Mouse (Mus musculus) cortical plate, adult 2 months (tissue): ENCODE results near the gene Farsa. TPM values are rescaled to one million over a fixed set of nuclear protein-coding genes. Genes with fewer than 3 reads are reported as not detected.
A peak's percentile ranks its signal among the peaks of the same experiment; 100 is the strongest.

Experiments
- H3K27ac ChIP-seq: fragments of 200-500 bp; 2 replicates; pipeline ENCODE4 v1.5.1; 2012; ENCODE audit warnings: low read length, control low read depth, inconsistent platforms; ENCODE audit not compliant: insufficient read depth
- H3K4me1 ChIP-seq: fragments of 200-500 bp; 2 replicates; pipeline ENCODE4 v1.6.1; 2011; ENCODE audit warnings: low read length; ENCODE audit not compliant: control insufficient read depth, insufficient read depth
- H3K4me3 ChIP-seq: fragments of 200-500 bp; 2 replicates; pipeline ENCODE4 v1.5.1; 2011; ENCODE audit warnings: mild to moderate bottlenecking, low read length, control low read depth; ENCODE audit not compliant: insufficient read depth
- CTCF ChIP-seq: fragments of 200-500 bp; IDR thresholded peaks from 2 replicates; pipeline ENCODE4 v1.5.1; 2011; ENCODE audit warnings: mild to moderate bottlenecking, control low read depth, low read length; ENCODE audit not compliant: insufficient read depth; ENCODE audit errors: extremely low read depth
- POLR2A ChIP-seq: fragments of 200-500 bp; IDR thresholded peaks from 2 replicates; pipeline ENCODE4 v1.6.1; 2011; ENCODE audit warnings: mild to moderate bottlenecking, low read length, control low read depth; ENCODE audit not compliant: insufficient read depth; ENCODE audit errors: extremely low read depth
- polyA plus RNA-seq: library from polyadenylated mRNA; depleted of rRNA; stranded (reverse); fragments of >200 nt; gene quantifications from 2 replicates; pipeline ENCODE4 v1.2.3, GENCODE M21; 2012

The Farsa gene
- polyA plus RNA-seq, 1 experiment: 58.7 TPM

DNA sequence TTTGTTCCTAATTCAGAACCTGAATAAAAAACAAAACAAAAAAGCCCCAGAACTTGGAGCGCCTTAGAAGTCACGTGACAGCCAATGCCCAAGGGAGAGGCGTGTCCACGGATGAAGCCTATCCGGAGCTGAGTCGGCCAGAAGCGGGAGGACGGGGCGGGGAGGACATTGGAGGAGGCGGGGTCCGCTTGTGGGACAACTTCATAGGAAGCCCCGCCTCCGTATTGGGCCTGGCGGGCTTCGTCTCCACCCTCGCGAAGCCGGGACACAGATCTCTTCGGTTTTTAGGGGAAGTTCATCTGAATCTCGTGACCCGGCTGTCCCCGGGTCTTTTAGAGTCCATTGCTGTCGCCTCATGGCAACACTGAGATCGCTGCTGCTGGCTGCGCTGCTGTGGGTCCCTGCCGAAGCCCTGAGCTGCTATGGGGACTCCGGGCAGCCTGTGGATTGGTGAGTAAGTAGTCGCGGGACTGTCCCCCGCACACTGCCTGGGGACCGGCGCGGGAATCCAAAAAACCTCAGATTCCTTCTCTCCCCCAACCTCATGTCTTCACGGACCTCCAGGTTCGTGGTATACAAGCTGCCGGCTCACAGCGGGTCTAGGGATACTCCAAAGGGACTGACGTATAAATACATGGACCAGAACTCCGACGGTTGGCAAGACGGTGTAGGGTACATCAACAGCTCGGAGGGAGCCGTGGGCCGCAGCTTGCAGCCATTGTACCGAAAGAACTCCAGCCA is 51.8 kb downstream of the Farsa start, which contains the start of gene Dnase2a:
TSS of gene Dnase2a (plus strand) at position 140 of the 741 bp plus-strand sequence.
- H3K4me3 ChIP-seq: peak within 1 kb of the TSS; percentile 30
- no peak within 1 kb of the TSS for H3K27ac ChIP-seq
- TF ChIP-seq CTCF (no peak), POLR2A (no peak)
- peaks cover 2% of the 10 kb centered on the region; the same call in 1 of the 2 replicates for H3K4me1 ChIP-seq

GRCm38 (mm10) chr8:84909162-84909767 is 52.5 kb downstream of the Farsa start:
- peak overlapping the region; percentile 30; the same call in 1 of the 2 replicates for H3K4me3 ChIP-seq
- H3K4me1 ChIP-seq: 0 out of 2 replicates have a peak, but pooled peaks cover 2% of the 10 kb centered on the region
- TF ChIP-seq CTCF: no peak
- TF ChIP-seq POLR2A: no peak
- no peak overlapping the region for H3K27ac ChIP-seq

GRCm38 (mm10) chr8:84909949-84910348 is 53.2 kb downstream of the Farsa start:
- 0 out of 2 replicates have a peak, but pooled peaks cover 2% of the 10 kb centered on the region for H3K4me1 ChIP-seq
- TF ChIP-seq POLR2A (no peak), CTCF (no peak)
- no peak overlapping the region for H3K4me3 ChIP-seq
- no peak overlapping the region for H3K27ac ChIP-seq

DNA sequence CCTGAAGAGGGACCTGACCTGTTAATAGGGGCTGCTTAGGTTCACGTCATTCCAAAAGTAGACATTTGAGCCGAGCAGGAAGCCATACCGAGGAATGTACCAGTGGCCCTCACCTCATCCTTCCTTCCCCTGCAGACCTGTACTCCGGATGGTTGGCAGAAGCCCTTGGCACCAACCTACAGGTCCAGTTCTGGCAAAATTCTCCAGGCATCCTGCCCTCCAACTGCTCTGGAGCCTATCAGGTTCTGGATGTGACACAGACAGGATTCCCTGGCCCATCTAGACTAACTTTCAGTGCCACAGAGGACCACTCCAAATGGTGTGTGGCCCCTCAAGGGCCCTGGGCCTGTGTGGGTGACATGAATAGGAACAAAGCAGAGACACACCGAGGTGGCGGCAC is 53.8 kb downstream of the Farsa start:
- Histone ChIP-seq H3K4me3 (no peak overlapping the region), H3K27ac (no peak overlapping the region), H3K4me1 (0 out of 2 replicates have a peak, but pooled peaks cover 2% of the 10 kb centered on the region)
- TF ChIP-seq CTCF (no peak), POLR2A (no peak)

DNA sequence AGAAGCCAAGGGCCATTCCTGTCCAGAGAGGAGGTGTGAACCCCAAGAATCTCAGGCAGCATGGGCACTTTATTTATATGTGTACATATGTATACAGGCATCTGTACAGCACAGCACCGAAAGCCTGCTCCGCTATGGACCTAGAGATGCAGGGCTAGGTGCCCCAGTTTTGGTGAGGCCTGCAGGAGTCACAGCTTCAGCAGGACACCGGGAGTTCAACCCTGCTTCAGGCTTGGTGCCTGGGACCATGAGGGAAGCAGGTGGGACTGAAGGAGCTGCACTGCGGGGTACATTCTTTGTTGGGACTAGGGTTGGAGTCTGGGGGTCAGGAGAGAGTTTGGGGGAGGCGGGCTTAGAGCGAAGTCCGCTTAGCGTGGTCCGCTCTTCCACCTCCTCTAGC is 55.1 kb downstream of the Farsa start:
- TF ChIP-seq POLR2A (no peak), CTCF (no peak)

GRCm38 (mm10) chr8:84912391-84912790 is 55.6 kb downstream of the Farsa start:
- TF ChIP-seq CTCF: no peak
- H3K4me3 ChIP-seq: no peak overlapping the region
- H3K27ac ChIP-seq: no peak overlapping the region
- H3K4me1 ChIP-seq: 0 out of 2 replicates have a peak, but pooled peaks cover 2% of the 10 kb centered on the region

More for the DNA sequence above, 55.1 kb downstream of the Farsa start:
- H3K4me1 ChIP-seq: 0 out of 2 replicates have a peak, but pooled peaks cover 2% of the 10 kb centered on the region
- no peak overlapping the region for H3K27ac ChIP-seq
- H3K4me3 ChIP-seq: no peak overlapping the region

GRCm38 (mm10) chr8:84912895-84913501 is 56.2 kb downstream of the Farsa start:
- peak overlapping the region; percentile 8; the same call in 1 of the 2 replicates for H3K4me3 ChIP-seq
- H3K27ac ChIP-seq: no peak overlapping the region

DNA sequence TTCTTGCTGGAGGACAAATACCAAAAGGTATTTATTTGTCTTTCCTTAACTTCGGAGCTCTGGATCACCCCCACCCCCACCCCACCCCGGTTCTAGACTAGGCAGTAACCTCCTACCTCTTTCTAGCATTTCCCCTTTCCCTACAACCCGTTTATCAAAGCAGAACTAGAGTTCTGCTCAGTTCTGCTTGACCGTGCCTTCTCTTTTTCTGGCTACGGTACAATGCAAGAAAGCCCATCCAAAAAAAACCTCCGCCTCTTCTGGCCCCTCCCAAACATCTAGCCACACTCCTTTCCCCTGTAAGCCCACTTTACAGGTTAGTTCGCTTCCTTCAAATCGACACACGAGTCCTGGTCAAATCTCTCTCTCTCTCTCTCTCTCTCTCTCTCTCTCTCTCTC is 56.7 kb downstream of the Farsa start:
- Histone ChIP-seq H3K27ac (no peak overlapping the region), H3K4me1 (0 out of 2 replicates have a peak, but pooled peaks cover 2% of the 10 kb centered on the region), H3K4me3 (peak overlapping the region; percentile 8; the same call in 1 of the 2 replicates)
- TF ChIP-seq POLR2A: no peak
- TF ChIP-seq CTCF: no peak

More at GRCm38 (mm10) chr8:84912895-84913501, 56.2 kb downstream of the Farsa start:
- TF ChIP-seq POLR2A (no peak), CTCF (no peak)
- H3K4me1 ChIP-seq: 0 out of 2 replicates have a peak, but pooled peaks cover 2% of the 10 kb centered on the region

- H3K4me3 ChIP-seq: no peak overlapping the region
- 0 out of 2 replicates have a peak, but pooled peaks cover 2% of the 10 kb centered on the region for H3K4me1 ChIP-seq
- peak; percentile 23; the same call in 1 of the 2 replicates for TF ChIP-seq CTCF
- TF ChIP-seq POLR2A: no peak
- H3K27ac ChIP-seq: no peak overlapping the region
Observed at GRCm38 (mm10) chr8:84913960-84914359, 57.2 kb downstream of the Farsa start.
